Mouse (Mus musculus): ENCODE measurements at regions not wholly inside any gene's neighbourhood (a gene's known extent, or its start where the extent isn't known, plus 50 kb on each side); places are given as distances from the start of the nearest gene placed in this dataset.

- ATAC-seq (replicated peaks; ENCODE audit: low FRiP score), result peak; percentile 79
Observed at GRCm38 (mm10) chr4:81764026-81764867, 321.6 kb upstream of the Mpdz start.

GRCm38 (mm10) chr4:81763311-81764025 lies 320.9 kb upstream of the Mpdz start:
- H3K27ac ChIP-seq, result peak overlapping the region; percentile 29; the same call in 1 of the 2 replicates
- peaks cover 25% of the 10 kb centered on the region for H3K4me1 ChIP-seq
- no peaks in the 10 kb centered on the region for H3K36me3 ChIP-seq
- H3K27me3 ChIP-seq, result no peaks in the 10 kb centered on the region
- H3K9ac ChIP-seq, result no peak overlapping the region
- ATAC-seq (replicated peaks; ENCODE audit: low FRiP score), result no peak
- no peaks in the 10 kb centered on the region for H3K9me3 ChIP-seq (replicated peaks)
- no peak overlapping the region for H3K4me3 ChIP-seq (replicated peaks)
- 0 out of 2 replicates have a peak overlapping the region, but pooled peaks have one; percentile 21 for H3K4me2 ChIP-seq
- WGBS, result 37% methylated on average over 10 of the region's 10 CpGs

More at GRCm38 (mm10) chr4:81764026-81764867, 321.6 kb upstream of the Mpdz start:
- H3K27ac ChIP-seq, result peak overlapping the region; percentile 29; the same call in 1 of the 2 replicates
- no peaks in the 10 kb centered on the region for H3K9me3 ChIP-seq (replicated peaks)
- 0 out of 2 replicates have a peak overlapping the region, but pooled peaks have one; percentile 7 for H3K9ac ChIP-seq
- no peak overlapping the region for H3K4me3 ChIP-seq (replicated peaks)
- no peaks in the 10 kb centered on the region for H3K36me3 ChIP-seq
- peak overlapping the region; percentile 21; the same call in 1 of the 2 replicates for H3K4me2 ChIP-seq
- WGBS, result 29% methylated on average over 11 of the region's 11 CpGs
- H3K27me3 ChIP-seq, result no peaks in the 10 kb centered on the region
- peaks cover 25% of the 10 kb centered on the region for H3K4me1 ChIP-seq

- H3K27ac ChIP-seq, result no peak overlapping the region
- H3K4me3 ChIP-seq (replicated peaks), result no peak overlapping the region
- no peaks in the 10 kb centered on the region for H3K36me3 ChIP-seq
- ATAC-seq (replicated peaks; ENCODE audit: low FRiP score), result no peak
- no peaks in the 10 kb centered on the region for H3K9me3 ChIP-seq (replicated peaks)
- H3K4me1 ChIP-seq, result peaks cover 25% of the 10 kb centered on the region
- H3K27me3 ChIP-seq, result no peaks in the 10 kb centered on the region
- H3K4me2 ChIP-seq, result no peak overlapping the region
- 45% methylated on average over 11 of the region's 11 CpGs for WGBS
- H3K9ac ChIP-seq, result no peak overlapping the region
Observed at GRCm38 (mm10) chr4:81762592-81763229, 320.1 kb upstream of the Mpdz start.

GRCm38 (mm10) chr4:81757905-81758304 lies 315.3 kb upstream of the Mpdz start:
- Histone ChIP-seq H3K36me3 (no peaks in the 10 kb centered on the region), H3K4me1 (peaks cover 5% of the 10 kb centered on the region), H3K4me3 (replicated peaks) (no peak overlapping the region), H3K4me2 (no peak overlapping the region), H3K27me3 (no peaks in the 10 kb centered on the region), H3K9ac (no peak overlapping the region), H3K9me3 (replicated peaks) (no peaks in the 10 kb centered on the region), H3K27ac (no peak overlapping the region)
- 25% methylated on average over 1 of the region's 1 CpGs for WGBS
- ATAC-seq (replicated peaks; ENCODE audit: low FRiP score), result no peak

- H3K9me3 ChIP-seq (replicated peaks), result no peaks in the 10 kb centered on the region
- ATAC-seq (replicated peaks; ENCODE audit: low FRiP score), result peak; percentile 94
- H3K4me1 ChIP-seq, result peaks cover 16% of the 10 kb centered on the region
- H3K9ac ChIP-seq, result no peak overlapping the region
- H3K27ac ChIP-seq, result peak overlapping the region; percentile 81
- H3K4me2 ChIP-seq, result peak overlapping the region; percentile 43
- no peaks in the 10 kb centered on the region for H3K36me3 ChIP-seq
- H3K27me3 ChIP-seq, result no peaks in the 10 kb centered on the region
- 0 out of 2 replicates have a peak overlapping the region, but pooled peaks have one; percentile 4 for H3K4me3 ChIP-seq (replicated peaks)
- 16% methylated on average over 18 of the region's 18 CpGs for WGBS
Observed at GRCm38 (mm10) chr4:81744629-81745509, 302.3 kb upstream of the Mpdz start.

GRCm38 (mm10) chr4:81743978-81744628 lies 301.5 kb upstream of the Mpdz start:
- H3K4me2 ChIP-seq, result peak overlapping the region; percentile 43
- peak; percentile 27; the same call in 1 of the 2 replicates for ATAC-seq (replicated peaks; ENCODE audit: low FRiP score)
- H3K27ac ChIP-seq, result peak overlapping the region; percentile 81
- no peaks in the 10 kb centered on the region for H3K27me3 ChIP-seq
- WGBS, result 32% methylated on average over 8 of the region's 8 CpGs
- H3K4me3 ChIP-seq (replicated peaks), result no peak overlapping the region
- H3K9me3 ChIP-seq (replicated peaks), result no peaks in the 10 kb centered on the region
- no peak overlapping the region for H3K9ac ChIP-seq
- peaks cover 16% of the 10 kb centered on the region for H3K4me1 ChIP-seq
- no peaks in the 10 kb centered on the region for H3K36me3 ChIP-seq

- Histone ChIP-seq H3K4me1 (peaks cover 16% of the 10 kb centered on the region), H3K4me2 (no peak overlapping the region), H3K9ac (no peak overlapping the region), H3K36me3 (no peaks in the 10 kb centered on the region), H3K4me3 (replicated peaks) (no peak overlapping the region), H3K9me3 (replicated peaks) (no peaks in the 10 kb centered on the region), H3K27me3 (no peaks in the 10 kb centered on the region), H3K27ac (no peak overlapping the region)
- 45% methylated on average over 4 of the region's 4 CpGs for WGBS
- no peak for ATAC-seq (replicated peaks; ENCODE audit: low FRiP score)
Observed at GRCm38 (mm10) chr4:81742536-81743459, 300.2 kb upstream of the Mpdz start.

GRCm38 (mm10) chr4:81734391-81734790 lies 291.8 kb upstream of the Mpdz start:
- H3K27me3 ChIP-seq, result no peaks in the 10 kb centered on the region
- no peak overlapping the region for H3K4me3 ChIP-seq (replicated peaks)
- H3K4me1 ChIP-seq, result no peaks in the 10 kb centered on the region
- H3K9me3 ChIP-seq (replicated peaks), result no peaks in the 10 kb centered on the region
- 92% methylated on average over 2 of the region's 2 CpGs for WGBS
- H3K27ac ChIP-seq, result no peak overlapping the region
- no peak overlapping the region for H3K9ac ChIP-seq
- H3K36me3 ChIP-seq, result no peaks in the 10 kb centered on the region
- ATAC-seq (replicated peaks; ENCODE audit: low FRiP score), result no peak
- H3K4me2 ChIP-seq, result no peak overlapping the region

GRCm38 (mm10) chr4:81730386-81730785 lies 287.8 kb upstream of the Mpdz start:
- Histone ChIP-seq H3K36me3 (no peaks in the 10 kb centered on the region), H3K9me3 (replicated peaks) (no peaks in the 10 kb centered on the region), H3K4me2 (no peak overlapping the region), H3K9ac (no peak overlapping the region), H3K4me1 (peaks cover 8% of the 10 kb centered on the region; the same call in 1 of the 2 replicates), H3K4me3 (replicated peaks) (no peak overlapping the region), H3K27ac (no peak overlapping the region), H3K27me3 (no peaks in the 10 kb centered on the region)
- no peak for ATAC-seq (replicated peaks; ENCODE audit: low FRiP score)
- 69% methylated on average over 2 of the region's 2 CpGs for WGBS

GRCm38 (mm10) chr4:81728961-81729360 lies 286.3 kb upstream of the Mpdz start:
- no peaks in the 10 kb centered on the region for H3K36me3 ChIP-seq
- H3K27me3 ChIP-seq, result no peaks in the 10 kb centered on the region
- 84% methylated on average over 3 of the region's 3 CpGs for WGBS
- no peak overlapping the region for H3K9ac ChIP-seq
- H3K9me3 ChIP-seq (replicated peaks), result no peaks in the 10 kb centered on the region
- no peak overlapping the region for H3K4me2 ChIP-seq
- H3K27ac ChIP-seq, result no peak overlapping the region
- ATAC-seq (replicated peaks; ENCODE audit: low FRiP score), result no peak
- peaks cover 8% of the 10 kb centered on the region; the same call in 1 of the 2 replicates for H3K4me1 ChIP-seq
- H3K4me3 ChIP-seq (replicated peaks), result no peak overlapping the region

Measured in kidney, embryonic 15.5 days (tissue).